Mouse (Mus musculus): Measurements from ENCODE around the gene Slc6a11.

The Slc6a11 gene

GRCm38 (mm10) chr6:114297260-114298002, 166.4 kb downstream of the Slc6a11 start:
- DNase-seq (ENCODE audit: extremely low spot score, low read depth, low spot score): no peak
